8 mouse cellular contexts compared by ENCODE assay signal in genomic region chr4:150048478-150049156, GRCm38 (mm10). TPM values are rescaled to one million over a fixed set of nuclear protein-coding genes. Genes with fewer than 3 reads are reported as not detected.
DNase-seq lines count a peak whose midpoint lies in the region; ATAC-seq and TF ChIP-seq lines count a peak whose summit lies in the region.

No protein-coding gene starts in this region.

- peaks cover 65% of the 10 kb centered on the region for H3K27me3 ChIP-seq in liver, embryonic 13.5 days

- no peak for TF ChIP-seq CTCF in left cerebral cortex, adult 2 months (IDR thresholded peaks at IDR 0.05)
- TF ChIP-seq CTCF in cortical plate, adult 2 months (IDR thresholded peaks at IDR 0.05; ENCODE audit: extremely low read depth, insufficient read depth, low read length) = no peak

- peak overlapping the region; percentile 46 for H3K4me3 ChIP-seq in left cerebral cortex, adult 2 months
- peak overlapping the region; percentile 24; the same call in 1 of the 2 replicates for H3K4me3 ChIP-seq in cortical plate, adult 2 months (ENCODE audit: insufficient read depth, low read length)
- H3K4me3 ChIP-seq in liver, embryonic 13.5 days (replicated peaks) = peak overlapping the region; percentile 42

- no peak overlapping the region for H3K27ac ChIP-seq in left cerebral cortex, adult 2 months
- H3K27ac ChIP-seq in cortical plate, adult 2 months (ENCODE audit: insufficient read depth, low read length) = no peak overlapping the region
- no peak overlapping the region for H3K27ac ChIP-seq in liver, embryonic 13.5 days

- peaks cover 2% of the 10 kb centered on the region; the same call in 1 of the 2 replicates for H3K4me1 ChIP-seq in cortical plate, adult 2 months (ENCODE audit: control insufficient read depth, insufficient read depth, low read length)
- H3K4me1 ChIP-seq in liver, embryonic 13.5 days (replicated peaks) = peaks cover 10% of the 10 kb centered on the region

- DNase-seq in left cerebral cortex, adult 2 months (ENCODE audit: extremely low spot score in 1 of 2, low spot score in 2 of 2) = no peak
- DNase-seq in left cerebral cortex, postnatal 25 days (ENCODE audit: low spot score in 2 of 2) = no peak
- no peak for DNase-seq in liver, embryonic 13.5 days
- DNase-seq in layer of hippocampus, adult 11-12 months (ENCODE audit: low spot score) = no peak
- no peak for DNase-seq in right cerebral cortex, adult 18-20 months

- 2% methylated on average over 49 of the region's 49 CpGs for WGBS in liver, embryonic 13.5 days (ENCODE audit: insufficient replicate concordance)

- H3K9me3 ChIP-seq in liver, embryonic 13.5 days (replicated peaks) = no peaks in the 10 kb centered on the region

- no peaks in the 10 kb centered on the region for H3K36me3 ChIP-seq in liver, embryonic 13.5 days

- peak; percentile 8 to 37; a peak in 2 of 4 replicates for ATAC-seq in hematopoietic stem cell, adult 5-6 weeks (replicated peaks in 1 of 2; ENCODE audit: insufficient read depth in 1 of 2, low FRiP score in 2 of 2, low TSS enrichment in 1 of 2, low read depth in 1 of 2, poor library complexity in 2 of 2, severe bottlenecking in 2 of 2)
- no peak for ATAC-seq in liver, embryonic 13.5 days (ENCODE audit: low read depth)
- peak; percentile 14; the same call in 1 of the 2 replicates for ATAC-seq in neutrophil, adult 5-6 weeks (ENCODE audit: extremely low read depth, insufficient number of reproducible peaks, low FRiP score, poor library complexity, severe bottlenecking)

- peak overlapping the region; percentile 59 for H3K4me2 ChIP-seq in liver, embryonic 13.5 days

- no peak overlapping the region; the same call in 1 of the 2 replicates for H3K9ac ChIP-seq in liver, embryonic 13.5 days

- intact Hi-C loops in left cerebral cortex, adult 2 months (cut with DNase I) = no loop called here
- intact Hi-C loops in left cerebral cortex, postnatal 25 days (cut with DNase I) = no loop called here

- no peak for TF ChIP-seq POLR2A in cortical plate, adult 2 months (IDR thresholded peaks at IDR 0.05; ENCODE audit: extremely low read depth, insufficient read depth, low read length)

RNA-seq across cellular contexts. Expression of gene Gpr157, which starts 38.5 kb away (rescaled TPM):
- 1 to 10 TPM; 1.5 TPM for total RNA-seq in left cerebral cortex, adult 2 months (2021)
- 1 to 10 TPM; 1.1 to 1.4 TPM for total RNA-seq in left cerebral cortex, postnatal 25 days (2021)
- 1.9 and 2.0 TPM in 2 replicates for polyA plus RNA-seq in cortical plate, adult 2 months (2012; rRNA removed)
- 4.0 and 5.7 TPM in 2 replicates for total RNA-seq in hematopoietic stem cell, adult 5-6 weeks (2017)
- polyA plus RNA-seq in liver, embryonic 13.5 days (2015; fragmentation: Nextera tagmentation; extraction: Ambion mirVana) = 0.10 and 0.12 TPM in 2 replicates
- 0.47 and 0.61 TPM in 2 replicates for total RNA-seq in neutrophil, adult 5-6 weeks (2017)

RNA-seq across cellular contexts. Expression of gene H6pd, which starts 39.8 kb away (rescaled TPM):
- 10 to 100 TPM; 11.6 to 16.0 TPM for total RNA-seq in left cerebral cortex, adult 2 months (2021)
- total RNA-seq in left cerebral cortex, postnatal 25 days (2021) = 10 to 100 TPM; 10.8 to 12.0 TPM
- polyA plus RNA-seq in cortical plate, adult 2 months (2012; rRNA removed) = 5.7 TPM in 2 replicates
- total RNA-seq in hematopoietic stem cell, adult 5-6 weeks (2017) = 22.7 and 26.6 TPM in 2 replicates
- polyA plus RNA-seq in liver, embryonic 13.5 days (2015; fragmentation: Nextera tagmentation; extraction: Ambion mirVana) = 6.8 and 7.3 TPM in 2 replicates
- total RNA-seq in neutrophil, adult 5-6 weeks (2017) = 18.6 and 20.5 TPM in 2 replicates
